Mouse (Mus musculus): ENCODE data around the gene Pamr1.
A peak's percentile ranks its signal among the peaks of the same experiment; 100 is the strongest.

Gene Pamr1

GRCm38 (mm10) chr2:102600516-102600915 is 50.7 kb downstream of the Pamr1 start:
- no peak for DNase-seq

GRCm38 (mm10) chr2:102610485-102610884 is 60.7 kb downstream of the Pamr1 start:
- no peak for DNase-seq

GRCm38 (mm10) chr2:102616637-102617036 is 66.8 kb downstream of the Pamr1 start:
- no peak for DNase-seq

- no peak for DNase-seq
These were observed 71.1 kb downstream of the Pamr1 start for GRCm38 (mm10) chr2:102620744-102621429.

GRCm38 (mm10) chr2:102622176-102622575 is 72.4 kb downstream of the Pamr1 start:
- DNase-seq = no peak

GRCm38 (mm10) chr2:102622943-102623342 is 73.1 kb downstream of the Pamr1 start:
- no peak for DNase-seq

GRCm38 (mm10) chr2:102624538-102624937 is 74.7 kb downstream of the Pamr1 start:
- DNase-seq = no peak

GRCm38 (mm10) chr2:102632361-102632760 is 82.5 kb downstream of the Pamr1 start:
- no peak for DNase-seq

- DNase-seq = no peak
These were observed 84.2 kb downstream of the Pamr1 start for GRCm38 (mm10) chr2:102634010-102634409.

GRCm38 (mm10) chr2:102635523-102636060 is 85.8 kb downstream of the Pamr1 start:
- no peak for DNase-seq

GRCm38 (mm10) chr2:102636116-102636600 is 86.3 kb downstream of the Pamr1 start:
- no peak for DNase-seq

GRCm38 (mm10) chr2:102638140-102638539 is 88.3 kb downstream of the Pamr1 start:
- DNase-seq = no peak

GRCm38 (mm10) chr2:102638690-102639089 is 88.9 kb downstream of the Pamr1 start:
- DNase-seq = no peak

- DNase-seq = no peak
These were observed 99.2 kb downstream of the Pamr1 start for GRCm38 (mm10) chr2:102648845-102649500.

- DNase-seq = no peak
These were observed 100.5 kb downstream of the Pamr1 start for GRCm38 (mm10) chr2:102650322-102650721.

GRCm38 (mm10) chr2:102655966-102656725 is 106.3 kb downstream of the Pamr1 start:
- DNase-seq = peak; percentile 34

GRCm38 (mm10) chr2:102657726-102658125 is 107.9 kb downstream of the Pamr1 start:
- peak; percentile 55 for DNase-seq

GRCm38 (mm10) chr2:102658163-102658660 is 108.4 kb downstream of the Pamr1 start, which contains the start of gene Slc1a2:
TSS of gene Slc1a2 (plus strand) at chr2:102658659.
- DNase-seq = peak; percentile 44

- DNase-seq = peak; percentile 83
These were observed 109.1 kb downstream of the Pamr1 start for GRCm38 (mm10) chr2:102658661-102659520.

GRCm38 (mm10) chr2:102659521-102659830 is 109.7 kb downstream of the Pamr1 start:
- DNase-seq = peak; percentile 75

- no peak for DNase-seq
These were observed 111.2 kb downstream of the Pamr1 start for GRCm38 (mm10) chr2:102661052-102661451.

- DNase-seq = peak; percentile 18
These were observed 113.1 kb downstream of the Pamr1 start for GRCm38 (mm10) chr2:102662911-102663310.

All from embryo, embryonic 11 days (tissue).